Comparison of ENCODE assay signal across 13 mouse cellular contexts in genomic region chr6:34716888-34717635, GRCm38 (mm10).
A peak's percentile ranks its signal among the peaks of the same experiment; 100 is the strongest.
DNase-seq lines count a peak whose midpoint lies in the region; ATAC-seq lines count a peak whose summit lies in the region.
"Had no signal": no experiment of that assay in that cellular context is flagged by ENCODE, and none has a peak within 500 bp of the region (broad histone marks: within the 10 kb centered on the region; RNA-seq: fewer than 3 reads in every experiment).

No protein-coding gene starts in this region.

- no peak overlapping the region for H3K4me3 ChIP-seq in hindbrain, embryonic 10.5 days
- H3K4me3 ChIP-seq in hindbrain, embryonic 16.5 days (ENCODE audit: low read length), result no peak overlapping the region
- H3K4me3 ChIP-seq in intestine, embryonic 16.5 days (ENCODE audit: low read length), result no peak overlapping the region
- H3K4me3 ChIP-seq: midbrain, embryonic 15.5 days had no signal

- H3K27ac ChIP-seq in hindbrain, embryonic 10.5 days, result peak overlapping the region; percentile 50
- H3K27ac ChIP-seq in hindbrain, embryonic 16.5 days (ENCODE audit: low read depth, low read length), result no peak overlapping the region
- peak overlapping the region; percentile 55; the same call in 1 of the 2 replicates for H3K27ac ChIP-seq in intestine, embryonic 16.5 days (ENCODE audit: low read length)
- H3K27ac ChIP-seq: midbrain, embryonic 15.5 days had no signal

- peak; percentile 9 for DNase-seq in hindbrain, embryonic 10.5 days (ENCODE audit: low spot score)
- DNase-seq in ZHBTc4 (ENCODE audit: low read depth, low spot score), result peak; percentile 94
- peak; percentile 57 for DNase-seq in lung, postnatal 36 days
- no peak for DNase-seq in thymus, postnatal 25 days
- DNase-seq in natural killer cell, adult 2 months (ENCODE audit: low spot score in 2 of 2), result no peak
- no peak for DNase-seq in adrenal gland, postnatal 4 days (ENCODE audit: low spot score in 2 of 2)
- DNase-seq: gastrocnemius, postnatal 25 days; layer of hippocampus, postnatal 36 days; retina, postnatal 1 day; thymus, postnatal 14 days had no signal

- H3K4me2 ChIP-seq in hindbrain, embryonic 16.5 days (ENCODE audit: low read length), result no peak overlapping the region
- no peak overlapping the region for H3K4me2 ChIP-seq in intestine, embryonic 16.5 days (ENCODE audit: low read depth, low read length)
- H3K4me2 ChIP-seq: midbrain, embryonic 15.5 days had no signal

- H3K9me3 ChIP-seq in hindbrain, embryonic 10.5 days, result no peaks in the 10 kb centered on the region
- no peaks in the 10 kb centered on the region for H3K9me3 ChIP-seq in hindbrain, embryonic 16.5 days (ENCODE audit: control insufficient read depth, low read length)
- H3K9me3 ChIP-seq in intestine, embryonic 16.5 days (ENCODE audit: control insufficient read depth, low read length), result no peaks in the 10 kb centered on the region
- H3K9me3 ChIP-seq: midbrain, embryonic 15.5 days had no signal

- WGBS in hindbrain, embryonic 10.5 days, result 27% methylated on average over 3 of the region's 3 CpGs
- 45% methylated on average over 3 of the region's 3 CpGs for WGBS in hindbrain, embryonic 16.5 days
- WGBS in intestine, embryonic 16.5 days, result 31% methylated on average over 3 of the region's 3 CpGs

- H3K27me3 ChIP-seq in hindbrain, embryonic 10.5 days (ENCODE audit: insufficient read depth, poor library complexity, severe bottlenecking), result no peaks in the 10 kb centered on the region
- H3K27me3 ChIP-seq in hindbrain, embryonic 16.5 days (replicated peaks; ENCODE audit: control insufficient read depth, insufficient read depth, low read length), result no peaks in the 10 kb centered on the region
- H3K27me3 ChIP-seq in intestine, embryonic 16.5 days (replicated peaks; ENCODE audit: control insufficient read depth, insufficient read depth, low read length), result no peaks in the 10 kb centered on the region
- H3K27me3 ChIP-seq: midbrain, embryonic 15.5 days had no signal

- no peaks in the 10 kb centered on the region for H3K36me3 ChIP-seq in hindbrain, embryonic 10.5 days
- H3K36me3 ChIP-seq in hindbrain, embryonic 16.5 days (ENCODE audit: control insufficient read depth, insufficient read depth, low read length), result no peaks in the 10 kb centered on the region
- no peaks in the 10 kb centered on the region for H3K36me3 ChIP-seq in intestine, embryonic 16.5 days (ENCODE audit: control insufficient read depth, insufficient read depth, low read length)
- H3K36me3 ChIP-seq: midbrain, embryonic 15.5 days had no signal

- no peak for ATAC-seq in hindbrain, embryonic 16.5 days
- ATAC-seq in intestine, embryonic 16.5 days, result peak; percentile 80
- ATAC-seq: midbrain, embryonic 15.5 days had no signal

- H3K9ac ChIP-seq in hindbrain, embryonic 16.5 days (ENCODE audit: low read depth, low read length), result no peak overlapping the region
- H3K9ac ChIP-seq in intestine, embryonic 16.5 days (ENCODE audit: low read depth, low read length), result no peak overlapping the region
- H3K9ac ChIP-seq: midbrain, embryonic 15.5 days had no signal

- peaks cover 42% of the 10 kb centered on the region for H3K4me1 ChIP-seq in hindbrain, embryonic 10.5 days (replicated peaks)
- peaks cover 2% of the 10 kb centered on the region; the same call in 1 of the 2 replicates for H3K4me1 ChIP-seq in hindbrain, embryonic 16.5 days (ENCODE audit: control insufficient read depth, insufficient read depth, low read depth, low read length)
- peaks cover 13% of the 10 kb centered on the region for H3K4me1 ChIP-seq in intestine, embryonic 16.5 days (ENCODE audit: control insufficient read depth, insufficient read depth, low read length)

Comparison
In these comparisons a context has a peak if more than half of its experiments do, and no peak if none do; other contexts are left out.
1. DNase-seq: peak in hindbrain, embryonic 10.5 days (single experiment), ZHBTc4 (single experiment) and lung, postnatal 36 days (single experiment); none in thymus, postnatal 25 days (single experiment), natural killer cell, adult 2 months (0 of 2) and adrenal gland, postnatal 4 days (0 of 2).